Mouse (Mus musculus) hindbrain, postnatal 0 days (tissue): Measurements from ENCODE around the gene Layn. TPM values are rescaled to one million over a fixed set of nuclear protein-coding genes. Genes with fewer than 3 reads are reported as not detected.

Experiments
- ATAC-seq: fragments of 200-750 bp; cut with Nextera tagmentation; 2 replicates; pipeline ENCODE4 v1.8.0; 2017; ENCODE audit warnings: mild to moderate bottlenecking, moderate TSS enrichment, moderate library complexity
- DNase-seq: peaks from one replicate; pipeline ENCODE4 v3.0.0-alpha.2; 2015; ENCODE audit warnings: low spot score
- H3K27ac ChIP-seq: fragments of 300-500 bp; sonication (generic); 2 replicates; pipeline ENCODE4 v1.5.1; 2014; ENCODE audit warnings: mild to moderate bottlenecking
- H3K27me3 ChIP-seq: fragments of 300-500 bp; sonication (generic); 2 replicates; pipeline ENCODE4 v1.6.1; 2014; ENCODE audit warnings: low read length, mixed read lengths; ENCODE audit not compliant: insufficient read depth
- H3K36me3 ChIP-seq: fragments of 300-500 bp; sonication (generic); 2 replicates; pipeline ENCODE4 v1.6.1; 2014; ENCODE audit warnings: low read length, mixed read lengths; ENCODE audit not compliant: insufficient read depth
- H3K4me1 ChIP-seq: fragments of 300-500 bp; sonication (generic); 2 replicates; pipeline ENCODE4 v1.6.1; 2014; ENCODE audit warnings: antibody characterized with exemption, low read length, mixed read lengths; ENCODE audit not compliant: insufficient read depth
- H3K4me2 ChIP-seq: fragments of 300-500 bp; sonication (generic); 2 replicates; pipeline ENCODE4 v1.6.1; 2014; ENCODE audit warnings: low read depth, mild to moderate bottlenecking, low read length, moderate library complexity, mixed read lengths
- H3K4me3 ChIP-seq: fragments of 300-500 bp; sonication (generic); 2 replicates; pipeline ENCODE4 v1.5.1; 2014; ENCODE audit warnings: low read length
- H3K9ac ChIP-seq: fragments of 300-500 bp; sonication (generic); replicated peaks from 2 replicates; pipeline ENCODE4 v1.6.1; 2014; ENCODE audit warnings: mild to moderate bottlenecking, low read length, moderate library complexity, mixed read lengths
- H3K9me3 ChIP-seq: fragments of 300-500 bp; sonication (generic); 2 replicates; pipeline ENCODE4 v1.6.1; 2016; ENCODE audit warnings: low read length, mixed read lengths
- CTCF ChIP-seq: IDR thresholded peaks from 2 replicates; pipeline ENCODE4 v1.5.1; 2016; ENCODE audit warnings: antibody characterized with exemption, control low read depth, low read depth
- WGBS: fragments of 180-500 bp; shearing (Covaris S2); extraction: QIAGEN DNeasy Blood & Tissue Kit; methylation state at CpG from one replicate; pipeline ENCODE4 v1.1.7; 2014; 5-methylcytosine and 5-hydroxymethylcytosine counted together
- polyA plus RNA-seq: library from polyadenylated mRNA; unstranded; fragments of >200 nt; fragmentation: Nextera tagmentation; extraction: Ambion mirVana; gene quantifications from 2 replicates; pipeline ENCODE4 v1.2.1, GENCODE M21; 2015
- total RNA-seq: library from RNA; depleted of rRNA; stranded (reverse); fragments of >200 nt; gene quantifications from 2 replicates; pipeline ENCODE4 v1.2.3, GENCODE M21; 2014

The Layn gene
- total and polyA plus RNA-seq, 2 experiments from 2014 or later = 2.0 to 4.5 TPM

- no peaks in the 10 kb centered on the region for H3K9me3 ChIP-seq
- no peaks in the 10 kb centered on the region for H3K4me1 ChIP-seq
- H3K4me2 ChIP-seq = no peak within 1 kb of the TSS
- no peak within 1 kb of the TSS for H3K4me3 ChIP-seq
- DNase-seq (no peak), ATAC-seq (no peak)
- H3K36me3 ChIP-seq = no peaks in the 10 kb centered on the region
- no peak for TF ChIP-seq CTCF
- H3K27ac ChIP-seq = no peak within 1 kb of the TSS
- H3K9ac ChIP-seq = no peak within 1 kb of the TSS
- H3K27me3 ChIP-seq = no peaks in the 10 kb centered on the region
- 87% methylated on average over 2 of the region's 2 CpGs for whole genome bisulfite sequencing
Observed at GRCm38 (mm10) chr9:51060601-51061000, 16.3 kb downstream of the Layn start, which contains the start of gene Btg4. TSS of gene Btg4 (plus strand) at chr9:51060901.

- Histone ChIP-seq H3K27ac (no peak overlapping the region), H3K27me3 (no peaks in the 10 kb centered on the region), H3K36me3 (no peaks in the 10 kb centered on the region), H3K9ac (no peak overlapping the region), H3K9me3 (no peaks in the 10 kb centered on the region), H3K4me1 (no peaks in the 10 kb centered on the region), H3K4me3 (no peak overlapping the region), H3K4me2 (no peak overlapping the region)
- DNase-seq = no peak
- 47% methylated on average over 4 of the region's 4 CpGs for WGBS
- ATAC-seq = no peak
- no peak for TF ChIP-seq CTCF
Observed at GRCm38 (mm10) chr9:51058951-51059521, 17.9 kb downstream of the Layn start.

- WGBS = 73% methylated on average over 3 of the region's 3 CpGs
- ATAC-seq = no peak
- no peak for DNase-seq
Observed at GRCm38 (mm10) chr9:51056360-51057324, 20.3 kb downstream of the Layn start.

GRCm38 (mm10) chr9:51052180-51052579, 24.7 kb downstream of the Layn start:
- DNase-seq (no peak), ATAC-seq (no peak)
- no peaks in the 10 kb centered on the region for H3K4me1 ChIP-seq
- H3K36me3 ChIP-seq = no peaks in the 10 kb centered on the region
- no peak overlapping the region for H3K27ac ChIP-seq
- no peak overlapping the region for H3K4me2 ChIP-seq
- no peak overlapping the region for H3K9ac ChIP-seq
- H3K4me3 ChIP-seq = no peak overlapping the region
- no peaks in the 10 kb centered on the region for H3K9me3 ChIP-seq
- TF ChIP-seq CTCF = peak; percentile 49; the same call in 1 of the 2 replicates
- 83% methylated on average over 3 of the region's 3 CpGs for WGBS
- H3K27me3 ChIP-seq = no peaks in the 10 kb centered on the region

More at GRCm38 (mm10) chr9:51056360-51057324, 20.3 kb downstream of the Layn start:
- Histone ChIP-seq H3K36me3 (no peaks in the 10 kb centered on the region), H3K9me3 (no peaks in the 10 kb centered on the region), H3K4me1 (no peaks in the 10 kb centered on the region), H3K9ac (no peak overlapping the region), H3K4me2 (no peak overlapping the region), H3K4me3 (no peak overlapping the region), H3K27ac (no peak overlapping the region), H3K27me3 (no peaks in the 10 kb centered on the region)
- TF ChIP-seq CTCF = no peak

- TF ChIP-seq CTCF = no peak
- ATAC-seq = no peak
Observed at GRCm38 (mm10) chr9:51042136-51042535, 34.8 kb downstream of the Layn start.

GRCm38 (mm10) chr9:51041491-51041980, 35.4 kb downstream of the Layn start:
- H3K36me3 ChIP-seq = no peaks in the 10 kb centered on the region
- DNase-seq (no peak), ATAC-seq (no peak)
- no peaks in the 10 kb centered on the region for H3K27me3 ChIP-seq
- no peak overlapping the region for H3K27ac ChIP-seq
- H3K4me2 ChIP-seq = no peak overlapping the region
- H3K9ac ChIP-seq = no peak overlapping the region
- H3K4me3 ChIP-seq = no peak overlapping the region
- H3K4me1 ChIP-seq = no peaks in the 10 kb centered on the region
- TF ChIP-seq CTCF = no peak
- H3K9me3 ChIP-seq = no peaks in the 10 kb centered on the region
- 91% methylated on average over 7 of the region's 7 CpGs for WGBS

More at GRCm38 (mm10) chr9:51042136-51042535, 34.8 kb downstream of the Layn start:
- 83% methylated on average over 6 of the region's 6 CpGs for WGBS
- H3K27ac ChIP-seq = no peak overlapping the region
- no peaks in the 10 kb centered on the region for H3K27me3 ChIP-seq
- DNase-seq = no peak
- H3K4me1 ChIP-seq = no peaks in the 10 kb centered on the region
- H3K4me2 ChIP-seq = no peak overlapping the region
- no peaks in the 10 kb centered on the region for H3K36me3 ChIP-seq
- no peak overlapping the region for H3K4me3 ChIP-seq
- H3K9me3 ChIP-seq = no peaks in the 10 kb centered on the region
- H3K9ac ChIP-seq = no peak overlapping the region
